Mouse (Mus musculus): ENCODE results near the gene Fem1b.
"Not testable (repeated sequence)": the region's sequence is repeated elsewhere in the genome, so short reads cannot be mapped to it uniquely, and the experiment has no call there.

DNA sequence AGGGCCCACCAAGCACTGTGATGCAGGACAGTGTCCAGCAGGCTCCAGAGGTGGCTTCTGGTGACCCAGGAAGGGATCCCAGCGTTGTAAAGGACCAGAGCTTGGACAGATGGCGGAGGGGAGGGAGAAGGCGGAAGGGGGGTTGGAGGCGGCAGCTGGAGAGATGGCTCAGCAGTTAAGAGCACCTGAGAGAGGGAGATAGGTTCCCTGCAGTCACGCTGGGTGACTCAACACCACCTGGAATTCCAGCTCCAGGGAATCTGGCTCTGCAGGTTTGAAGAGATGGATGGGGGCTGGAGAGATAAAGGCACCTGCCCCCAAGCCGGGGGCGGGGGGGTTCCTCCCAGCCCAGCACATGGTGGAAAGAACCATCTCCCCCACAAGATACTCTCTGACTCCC is 48.4 kb upstream of the Fem1b start:
- not testable (repeated sequence) for TF ChIP-seq CTCF (IDR thresholded peaks at IDR 0.05; ENCODE audit: low read depth, low read length); GATA1 (IDR thresholded peaks at IDR 0.05; ENCODE audit: borderline replicate concordance, low read length); POLR2AphosphoS5 (IDR thresholded peaks at IDR 0.05; ENCODE audit: insufficient replicate concordance, low read depth, low read length); TAL1 (conservative IDR thresholded peaks at IDR 0.05; ENCODE audit: low read depth, low read length)

Data from G1E (cell line).